Mouse (Mus musculus): ENCODE measurements around the gene Ccdc183.
A peak's percentile ranks its signal among the peaks of the same experiment; 100 is the strongest.

Ccdc183 gene

DNA sequence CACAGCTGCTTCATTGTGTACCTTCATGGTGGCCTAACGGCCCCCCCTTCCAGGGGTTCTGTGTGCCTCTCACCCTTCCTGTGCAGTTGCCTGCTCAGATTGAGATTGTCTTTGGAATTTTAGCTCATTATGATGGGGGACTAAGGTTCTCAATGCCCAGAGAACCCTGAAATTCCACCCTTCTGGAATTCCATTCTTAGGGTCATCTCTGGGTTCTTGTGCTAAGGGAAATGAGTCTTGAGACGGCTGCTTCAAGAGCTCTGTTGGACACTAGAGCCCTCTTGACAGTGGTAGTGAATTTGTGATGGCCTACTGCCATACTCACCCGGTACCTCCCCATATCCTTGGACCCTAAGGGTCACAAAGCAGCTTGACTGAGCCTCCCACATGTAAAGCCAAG lies at the start of gene Ccdc183:
TSS of gene Ccdc183 (minus strand) at position 101 of the 400 bp plus-strand sequence.
- no peak for DNase-seq (ENCODE audit: low read depth, low spot score)

DNA sequence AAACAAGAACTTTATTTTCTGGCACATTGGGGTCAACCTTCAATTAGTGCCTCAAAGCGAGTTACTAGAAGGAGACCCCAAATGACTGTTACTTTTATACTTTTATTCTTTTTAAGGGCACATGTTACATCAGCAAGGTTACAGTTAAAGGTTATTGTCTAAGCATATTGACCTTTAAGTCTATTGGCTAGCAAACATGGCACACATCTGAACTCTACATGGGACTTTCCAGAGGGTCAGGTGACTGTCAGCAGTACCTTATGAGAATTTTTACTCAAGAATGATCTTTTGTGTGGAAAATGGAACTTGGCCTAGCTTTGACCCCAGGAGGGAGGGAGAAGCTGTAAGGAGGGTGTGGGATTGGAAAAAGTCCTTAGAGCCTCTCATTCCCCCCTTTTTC lies 49.0 kb upstream of the Ccdc183 start:
- no peak for DNase-seq (ENCODE audit: low read depth, low spot score)

DNA sequence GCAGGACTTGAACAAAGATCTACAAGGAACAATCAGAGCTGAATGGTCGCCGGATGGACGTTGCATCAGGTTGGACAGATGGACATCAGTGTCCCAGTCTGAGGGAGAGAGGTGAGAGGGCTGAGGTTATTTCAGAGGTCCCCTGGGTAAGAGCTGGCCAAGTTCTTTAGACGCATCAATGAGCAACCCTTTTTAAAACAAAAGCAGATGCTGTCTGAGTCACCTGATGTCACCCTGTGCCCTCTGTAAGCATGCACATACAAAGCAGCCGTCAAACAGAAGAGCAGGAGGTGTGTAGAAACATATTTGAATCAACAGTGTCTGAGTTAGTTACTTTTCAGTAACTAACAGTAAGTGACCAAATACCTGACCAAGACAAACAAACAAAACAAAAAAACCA lies 46.6 kb upstream of the Ccdc183 start:
- peak; percentile 62 for DNase-seq (ENCODE audit: low read depth, low spot score)

DNA sequence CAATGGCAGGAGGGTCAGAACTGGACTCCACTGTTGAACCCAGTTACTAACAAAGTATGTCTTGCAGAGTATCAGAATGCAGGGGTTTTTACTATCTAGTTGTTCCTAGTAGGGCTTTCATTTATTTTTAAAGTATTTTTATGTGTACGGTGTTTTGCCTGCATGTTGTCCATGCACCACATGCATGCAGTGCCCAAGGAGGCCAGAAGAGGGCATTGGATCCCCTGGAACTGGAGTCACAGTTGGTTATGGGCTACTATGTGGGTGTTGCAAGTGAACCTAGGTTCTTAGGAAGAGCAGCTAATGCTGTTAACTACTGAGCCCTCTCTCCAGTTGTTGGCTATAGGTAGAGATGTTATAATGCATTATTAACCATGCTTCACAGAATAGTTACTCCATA lies 46.0 kb upstream of the Ccdc183 start:
- peak; percentile 82 for DNase-seq (ENCODE audit: low read depth, low spot score)

DNA sequence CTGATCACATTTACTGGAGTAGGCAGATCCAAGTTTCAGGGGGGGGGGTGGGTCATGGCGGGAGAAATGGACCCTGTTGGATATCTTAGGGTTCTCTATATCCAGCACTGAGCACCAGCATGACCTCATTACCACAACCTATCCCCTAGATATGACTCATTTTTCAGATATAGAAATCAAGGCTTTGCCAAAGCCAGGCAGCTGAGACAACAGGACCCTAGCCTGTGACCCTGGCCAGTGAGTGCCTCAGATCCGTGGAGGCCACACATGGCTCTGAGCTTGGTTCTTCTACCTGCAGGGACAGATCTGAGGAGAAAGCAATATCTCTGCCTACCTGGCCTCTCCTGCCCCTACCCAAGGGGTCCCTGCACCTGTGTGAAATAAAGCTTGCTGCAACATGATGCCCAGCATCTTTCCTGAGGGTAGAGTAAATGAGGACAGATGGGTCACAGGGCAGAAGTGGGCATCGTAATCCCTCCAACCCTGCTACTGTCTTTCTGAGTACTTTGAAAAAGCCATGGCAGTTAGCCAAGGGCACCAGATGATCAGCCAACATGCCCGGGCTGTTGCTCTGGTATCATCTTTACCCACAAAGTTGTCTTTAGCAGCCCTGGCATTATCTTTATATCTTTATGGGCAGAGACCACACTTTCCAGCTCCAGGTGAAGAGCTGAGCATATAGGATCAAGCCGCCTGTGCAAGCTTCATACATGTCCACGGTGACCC lies 43.9 kb upstream of the Ccdc183 start:
- no peak for DNase-seq (ENCODE audit: low read depth, low spot score)

DNA sequence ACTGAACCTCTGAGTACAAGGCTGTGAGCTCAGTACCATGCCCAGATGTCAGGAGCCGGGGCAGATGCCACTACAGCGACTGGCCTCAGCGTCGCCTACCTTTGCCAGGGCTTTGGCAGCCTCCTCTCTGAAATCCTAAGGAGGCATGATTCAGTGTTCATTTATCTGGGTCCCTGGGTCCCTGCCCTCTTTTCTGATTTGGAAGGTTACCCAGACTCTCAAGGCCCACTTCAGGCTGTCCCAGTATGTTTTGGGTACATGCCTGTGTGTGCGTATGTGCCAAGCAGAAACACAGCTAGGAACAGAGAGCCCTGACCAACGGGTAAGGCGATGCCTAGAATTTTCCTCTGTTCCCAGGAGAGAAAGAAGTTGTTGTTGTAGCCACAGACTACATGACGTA lies 42.8 kb upstream of the Ccdc183 start:
- DNase-seq (ENCODE audit: low read depth, low spot score): no peak

DNA sequence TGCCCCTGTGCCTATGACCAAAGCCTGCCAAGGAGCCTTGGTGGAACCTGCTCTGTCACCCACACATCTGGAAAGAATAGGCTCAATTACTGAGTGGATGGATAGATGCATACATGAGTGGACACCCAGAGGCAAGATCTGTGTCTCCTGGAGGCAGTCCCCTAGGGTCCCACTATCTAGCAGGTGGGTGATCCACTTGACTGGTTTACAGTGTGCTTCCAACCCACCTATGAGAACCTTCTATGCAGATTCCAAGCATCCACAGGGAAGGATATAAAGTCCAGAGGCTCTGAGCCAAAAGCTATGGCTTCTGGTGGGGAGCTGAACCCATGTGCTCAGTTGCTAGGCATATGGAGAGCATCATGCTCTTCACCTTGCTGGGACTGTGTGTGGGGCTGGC lies 40.2 kb upstream of the Ccdc183 start, which contains the start of gene Lcn5:
TSS of gene Lcn5 (plus strand) at position 301 of the 400 bp plus-strand sequence.
- DNase-seq (ENCODE audit: low read depth, low spot score): no peak

DNA sequence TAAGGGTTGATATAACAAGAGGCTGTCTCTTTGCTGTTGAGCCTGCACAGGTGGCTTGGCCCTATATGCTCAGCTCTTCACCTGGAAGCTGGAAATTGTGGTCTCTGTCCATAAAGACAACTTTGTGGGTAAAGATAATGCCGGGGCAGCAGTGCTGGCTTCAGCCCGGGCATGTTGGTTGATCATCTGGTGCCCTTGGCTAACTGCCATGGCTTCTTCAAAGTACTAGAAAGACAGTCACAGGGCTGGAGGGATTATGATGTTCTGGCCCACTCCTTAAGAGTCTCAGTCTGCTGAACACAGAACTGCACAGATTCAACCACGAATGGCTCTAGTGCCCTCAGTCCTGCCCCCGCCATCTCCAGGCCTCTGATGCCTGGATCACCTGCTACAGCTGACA lies 39.8 kb upstream of the Ccdc183 start:
- no peak for DNase-seq (ENCODE audit: low read depth, low spot score)

DNA sequence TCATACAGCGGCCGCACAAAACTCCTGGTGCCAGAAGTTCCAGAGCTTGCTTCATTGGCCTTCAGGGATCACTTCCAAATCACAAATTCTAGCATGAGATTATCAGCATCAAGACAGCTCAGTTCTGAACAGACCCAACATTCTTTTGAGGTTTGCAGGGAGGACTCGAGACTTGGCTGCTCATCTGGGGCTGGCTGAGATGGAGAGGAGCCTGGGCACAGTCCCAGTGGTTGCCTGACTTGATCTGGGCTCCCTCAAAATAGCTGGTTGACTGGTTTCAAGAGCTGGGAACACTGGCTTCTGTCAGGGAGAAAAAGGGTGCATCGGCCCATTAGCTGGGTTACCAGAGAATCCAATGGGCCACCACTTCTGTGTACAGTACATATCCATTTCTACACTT lies 39.2 kb upstream of the Ccdc183 start:
- DNase-seq (ENCODE audit: low read depth, low spot score): no peak

DNA sequence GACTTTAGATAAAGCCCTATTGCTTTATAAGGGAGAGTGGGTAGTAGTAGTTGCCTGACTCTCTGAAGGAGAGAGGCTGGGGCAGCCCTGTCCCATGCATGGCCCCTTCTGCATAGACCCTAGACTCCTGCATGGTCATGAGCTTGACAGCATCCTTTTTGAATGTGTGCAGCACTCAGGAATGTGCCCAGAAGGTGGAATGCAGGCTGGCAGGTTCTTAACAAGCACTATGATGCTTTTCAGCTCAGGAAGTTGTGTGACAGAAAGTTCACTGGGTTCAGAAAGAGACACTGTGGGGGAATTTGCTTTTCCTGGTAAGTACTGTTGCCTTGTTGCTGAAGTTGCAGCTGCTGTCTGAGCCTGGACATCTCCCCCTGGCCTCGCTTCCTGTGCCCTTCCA lies 37.0 kb upstream of the Ccdc183 start:
- no peak for DNase-seq (ENCODE audit: low read depth, low spot score)

DNA sequence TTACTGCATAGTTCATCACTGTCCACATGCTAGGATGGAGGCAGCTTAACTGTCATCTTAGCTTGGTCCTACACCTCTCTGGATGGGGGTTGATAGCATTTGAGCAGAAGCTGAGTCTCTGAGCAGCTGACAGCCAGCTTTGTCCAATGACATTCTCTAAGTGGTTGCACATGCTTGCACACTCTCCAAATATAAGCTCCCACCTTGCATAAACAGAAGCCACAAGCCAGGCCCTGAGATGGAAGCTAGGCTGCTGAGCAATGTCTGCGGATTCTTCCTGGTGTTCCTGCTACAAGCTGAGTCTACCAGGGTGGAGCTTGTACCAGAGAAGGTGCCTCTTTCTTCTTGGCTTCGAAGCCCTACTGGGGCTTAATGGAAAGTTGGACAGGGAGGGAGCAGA lies 35.4 kb upstream of the Ccdc183 start, which contains the start of gene Lcn8:
TSS of gene Lcn8 (plus strand) at position 219 of the 400 bp plus-strand sequence.
- DNase-seq (ENCODE audit: low read depth, low spot score): no peak

DNA sequence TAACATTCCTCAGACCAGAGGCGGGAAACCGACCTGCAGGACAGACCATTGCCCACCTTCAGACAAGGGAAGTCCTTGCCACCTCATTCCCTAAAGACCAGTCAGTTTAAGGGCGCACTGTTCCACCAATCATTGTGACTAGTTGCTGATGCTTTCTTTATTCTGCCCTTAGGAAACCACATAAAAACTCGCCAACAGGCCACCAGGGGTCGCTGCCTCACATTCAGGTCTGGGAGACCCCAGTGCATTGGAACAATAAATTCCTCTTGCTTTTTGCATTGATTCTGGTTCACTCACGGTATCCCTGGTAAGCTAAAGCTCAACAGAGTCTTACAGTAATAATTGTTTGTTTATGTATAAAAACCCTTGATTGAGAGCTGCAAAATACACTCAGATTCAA lies 22.4 kb upstream of the Ccdc183 start:
- DNase-seq (ENCODE audit: low read depth, low spot score): peak; percentile 59

DNA sequence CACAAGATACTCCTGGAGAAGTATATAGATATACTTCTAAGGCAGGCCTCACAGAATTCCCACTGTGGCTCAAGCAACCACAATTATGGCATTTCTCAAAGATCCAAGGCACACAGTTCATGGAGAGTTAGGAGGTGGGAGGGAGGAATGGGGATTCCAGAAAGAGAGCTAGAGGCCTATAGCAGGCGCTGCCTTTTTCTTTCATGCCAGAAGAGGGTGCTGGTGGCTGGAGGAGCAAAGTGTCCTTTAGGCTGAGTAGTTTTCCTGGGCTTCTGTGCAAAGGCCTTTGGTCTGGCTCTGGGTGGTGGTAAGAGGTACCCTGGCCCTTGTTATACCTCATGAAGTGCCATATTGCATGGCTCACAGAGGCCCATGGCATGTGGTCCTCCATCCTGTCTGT lies 16.6 kb upstream of the Ccdc183 start:
- no peak for DNase-seq (ENCODE audit: low read depth, low spot score)

DNA sequence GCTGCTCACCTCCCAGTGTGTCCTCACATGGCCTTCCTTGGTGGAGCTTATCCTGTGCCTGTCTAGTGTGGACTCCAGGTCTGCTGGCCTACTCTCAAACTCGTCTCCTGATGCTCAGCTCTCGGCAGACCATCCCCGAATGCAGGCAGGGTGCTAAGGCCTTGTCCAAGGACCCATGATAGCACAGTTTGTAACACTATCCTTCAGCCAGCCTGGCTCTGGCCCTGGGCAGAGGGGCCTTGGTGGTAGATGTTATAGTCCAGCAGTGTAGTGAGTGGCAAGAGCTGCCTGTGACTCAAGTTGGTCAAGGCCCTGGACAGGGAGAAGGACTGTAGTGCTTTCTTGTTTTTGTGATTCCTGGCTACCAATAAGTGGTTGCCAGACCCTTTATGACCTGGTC lies 16.1 kb upstream of the Ccdc183 start:
- no peak for DNase-seq (ENCODE audit: low read depth, low spot score)

DNA sequence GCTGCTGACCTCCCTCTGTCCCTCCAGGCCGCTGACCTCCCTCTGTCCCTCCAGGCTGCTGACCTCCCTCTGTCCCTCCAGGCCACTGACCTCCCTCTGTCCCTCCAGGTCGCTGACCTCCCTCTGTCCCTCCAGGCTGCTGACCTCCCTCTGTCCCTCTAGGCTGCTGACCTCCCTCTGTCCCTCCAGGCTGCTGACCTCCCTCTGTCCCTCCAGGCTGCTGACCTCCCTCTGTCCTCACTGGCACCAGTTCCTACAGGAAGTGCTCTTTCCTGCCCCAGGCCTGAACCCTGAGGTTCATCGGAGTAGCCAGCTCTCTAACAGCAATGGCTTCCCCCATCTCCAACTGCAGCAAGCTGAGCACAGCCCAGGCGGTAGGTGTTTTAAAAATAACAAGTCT lies 11.3 kb upstream of the Ccdc183 start:
- DNase-seq (ENCODE audit: low read depth, low spot score): no peak

DNA sequence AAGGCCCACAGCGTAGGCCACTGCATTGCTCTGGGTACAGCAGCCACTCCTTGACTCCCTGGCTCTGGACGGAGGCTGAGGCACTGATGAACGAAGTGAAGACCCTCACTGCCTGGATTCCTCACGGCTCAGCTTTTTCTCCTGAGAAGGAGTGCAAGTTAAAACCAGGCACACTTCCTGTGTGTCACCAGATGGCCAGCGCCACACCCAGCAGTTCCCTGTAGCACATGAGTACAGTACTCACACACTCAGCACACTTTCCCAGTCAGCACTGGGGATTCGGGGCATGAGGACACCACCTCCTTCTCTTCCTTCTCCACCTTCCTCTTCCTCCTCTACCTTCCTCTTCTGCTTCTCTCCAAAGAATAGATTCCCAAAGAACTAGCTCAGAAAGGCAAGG lies 10.3 kb upstream of the Ccdc183 start, which contains the start of gene Fcna:
TSS of gene Fcna (minus strand) at position 220 of the 400 bp plus-strand sequence.
- DNase-seq (ENCODE audit: low read depth, low spot score): no peak

DNA sequence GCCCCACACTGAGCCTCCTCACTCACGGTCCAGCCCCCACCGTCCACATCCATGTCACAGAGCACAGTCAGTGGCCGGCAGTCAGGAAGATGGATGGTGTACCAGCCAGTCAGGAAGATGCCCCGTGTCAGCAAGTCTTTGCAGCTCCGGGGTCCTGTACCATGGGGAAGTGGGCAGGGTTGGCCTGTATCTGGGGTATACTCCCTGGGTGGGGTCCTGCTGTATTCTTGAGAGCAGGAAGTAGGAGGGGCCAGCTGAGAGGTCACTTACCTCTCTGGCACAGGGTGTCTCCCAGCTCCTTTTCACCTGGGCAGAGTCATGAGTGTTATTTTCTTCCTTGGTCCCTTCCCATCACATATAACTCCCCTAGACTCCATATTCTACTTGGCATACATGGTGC lies 8.5 kb upstream of the Ccdc183 start:
- DNase-seq (ENCODE audit: low read depth, low spot score): no peak

DNA sequence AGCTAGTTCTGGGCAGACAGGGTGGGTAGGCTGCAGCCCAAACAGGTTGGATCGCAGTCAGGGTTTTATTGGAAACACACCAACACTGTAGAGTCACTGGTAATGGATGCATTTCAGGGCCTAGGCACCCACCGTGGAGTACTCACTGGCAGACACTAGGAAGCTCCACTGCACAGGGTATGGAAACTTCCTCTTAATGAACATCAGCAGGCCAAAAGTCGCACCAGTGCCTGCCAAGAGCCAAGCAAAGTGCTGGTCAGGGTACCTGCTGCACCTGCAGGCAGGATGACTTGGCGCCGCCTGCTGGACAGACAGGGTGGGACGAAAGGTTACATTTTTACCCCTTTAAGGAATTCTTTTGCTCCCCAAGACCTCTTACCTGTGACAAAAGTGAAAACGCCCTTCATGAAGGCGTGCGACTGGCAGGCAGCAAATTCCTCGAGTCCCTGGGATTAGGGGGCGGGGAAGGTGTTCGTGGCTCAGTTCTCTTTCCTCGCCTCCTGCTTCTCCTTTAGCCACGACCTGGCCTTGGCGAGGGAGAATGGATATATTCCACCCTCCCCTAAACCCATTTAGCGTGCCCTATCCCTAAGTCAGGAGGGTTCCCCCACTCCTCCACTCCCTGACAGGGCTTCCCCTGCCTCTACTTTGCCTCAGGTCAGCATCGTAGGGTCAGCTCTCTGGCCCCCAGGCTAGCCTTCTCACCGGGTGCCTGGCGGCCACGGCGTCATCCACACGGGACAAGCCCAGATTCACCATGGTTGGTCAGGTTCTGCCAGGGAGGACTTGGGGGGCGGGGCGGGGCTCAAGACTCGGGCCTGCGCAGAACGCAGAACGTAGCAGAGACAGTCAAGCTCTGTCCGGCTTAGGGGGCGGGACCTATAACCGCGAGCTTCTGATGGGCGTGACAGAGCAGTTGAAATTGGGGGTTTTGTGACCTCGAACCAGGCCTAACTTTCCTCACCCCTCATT lies 4.0 kb upstream of the Ccdc183 start, which contains the start of gene Tmem141:
TSS of gene Tmem141 (minus strand) at position 777 of the 972 bp plus-strand sequence.
- DNase-seq (ENCODE audit: low read depth, low spot score): peak; percentile 95

DNA sequence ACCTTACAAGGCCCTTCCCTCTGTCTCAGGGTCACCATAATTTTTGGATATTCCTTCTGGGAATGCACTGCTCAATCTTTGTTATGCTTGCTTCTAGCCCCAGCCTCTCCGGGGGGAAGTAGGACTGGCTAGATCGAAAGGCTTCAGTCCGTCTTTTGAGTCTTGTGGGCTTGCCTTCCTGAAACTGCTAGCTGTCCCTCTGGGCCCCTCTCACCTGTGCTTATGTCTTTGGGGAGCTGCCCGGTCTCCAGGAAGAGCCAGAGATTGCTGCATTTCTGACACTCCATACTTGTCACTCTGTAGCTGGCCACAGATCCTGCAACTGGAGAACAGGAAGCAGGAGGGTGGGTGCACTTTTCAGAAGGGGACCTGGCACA lies 3.4 kb upstream of the Ccdc183 start:
- no peak for DNase-seq (ENCODE audit: low read depth, low spot score)

DNA sequence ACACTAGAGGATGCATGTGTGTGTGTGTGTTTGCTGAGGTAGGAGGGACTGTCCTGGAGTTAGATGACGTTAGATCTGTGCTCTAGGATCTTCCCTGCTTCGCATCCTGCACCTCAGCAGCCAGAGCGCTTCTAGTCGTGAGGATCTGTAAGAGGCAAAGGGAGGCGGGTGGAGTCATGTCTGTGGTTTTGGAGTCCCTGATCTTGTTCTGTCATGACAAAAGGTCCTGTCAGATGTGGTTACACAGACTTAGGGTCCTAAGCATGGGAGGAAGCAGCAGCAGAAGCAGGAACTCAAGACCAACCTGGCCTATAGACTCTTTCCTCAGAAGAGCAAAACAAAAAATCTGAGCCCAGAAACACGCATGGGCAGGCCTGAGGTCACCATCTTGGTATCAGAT lies 2.9 kb upstream of the Ccdc183 start:
- no peak for DNase-seq (ENCODE audit: low read depth, low spot score)

DNA sequence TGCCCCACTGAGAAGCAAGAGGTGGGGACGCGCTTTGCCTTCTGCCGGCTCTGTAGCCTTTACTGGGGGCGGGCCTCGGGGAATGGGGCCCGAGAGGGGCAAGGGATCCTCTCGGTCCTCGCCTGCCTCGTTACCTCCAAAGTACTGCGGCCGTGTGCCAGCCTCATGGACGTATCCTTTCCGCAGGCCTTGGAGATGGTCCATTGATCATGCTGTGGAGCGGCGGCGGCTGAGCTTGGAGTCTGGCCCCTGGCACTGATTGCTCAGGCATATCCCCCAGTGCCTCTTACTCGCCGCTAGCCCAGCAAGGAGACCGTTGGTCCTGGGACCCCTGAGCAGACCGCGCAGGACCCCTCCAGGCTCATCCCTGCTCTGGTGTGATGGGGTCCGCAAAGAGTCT lies 1.1 kb downstream of the Ccdc183 start:
- DNase-seq (ENCODE audit: low read depth, low spot score): no peak

DNA sequence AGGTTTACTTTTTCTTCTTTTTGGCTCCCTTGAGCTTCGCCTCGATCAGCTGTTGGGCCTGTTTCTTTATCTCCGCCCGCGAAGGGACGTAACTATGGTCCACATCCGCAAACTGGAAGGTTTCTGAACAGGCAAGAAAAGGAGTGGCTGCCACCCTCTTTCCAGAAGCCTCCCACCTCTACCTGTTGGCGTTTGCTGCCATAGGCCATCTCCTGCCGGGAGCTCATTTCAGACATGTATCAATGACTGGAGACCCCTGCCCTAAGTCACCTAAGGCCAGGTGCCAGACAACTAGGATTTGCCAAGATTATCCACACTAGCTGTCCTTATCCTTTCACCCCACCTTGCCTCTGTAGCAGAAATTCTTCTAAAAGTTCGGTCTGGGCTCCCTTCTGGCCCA lies 8.8 kb downstream of the Ccdc183 start:
- DNase-seq (ENCODE audit: low read depth, low spot score): no peak

All from A20 (cell line).